Mouse (Mus musculus) CH12.LX (cell line): ENCODE data around the gene Ints6. TPM values are rescaled to one million over a fixed set of nuclear protein-coding genes. Genes with fewer than 3 reads are reported as not detected.

ENCODE experiments used
- DNase-seq: peaks from one replicate; pipeline ENCODE4 v3.0.0-alpha.2; 2013; ENCODE audit errors: extremely low read depth
- H3K27ac ChIP-seq: 2 replicates; pipeline ENCODE4 v1.5.1; 2012; ENCODE audit warnings: low read depth, mild to moderate bottlenecking, control low read depth, moderate library complexity; ENCODE audit not compliant: insufficient read depth
- H3K27me3 ChIP-seq: replicated peaks from 2 replicates; pipeline ENCODE3; 2012; ENCODE audit warnings: inconsistent platforms
- H3K36me3 ChIP-seq, 2 experiments: replicated peaks in 1 of 2; 2 replicates each; pipeline versions ENCODE3 to v1.6.1; 2012; ENCODE audit warnings: inconsistent platforms in 1 of 2, low read length in 1 of 2, mild to moderate bottlenecking in 1 of 2, mixed read lengths in 1 of 2, moderate library complexity in 1 of 2; ENCODE audit not compliant: control insufficient read depth in 1 of 2, insufficient read depth in 1 of 2
- H3K4me1 ChIP-seq, 2 experiments: 2 replicates each; pipeline ENCODE4 v1.6.1; 2012; ENCODE audit warnings: inconsistent platforms in 1 of 2, moderate library complexity in 1 of 2; ENCODE audit not compliant: insufficient read depth in 2 of 2, control insufficient read depth in 1 of 2
- H3K4me2 ChIP-seq: 2 replicates; pipeline ENCODE4 v1.6.1; 2012; ENCODE audit warnings: low read depth, mild to moderate bottlenecking, control low read depth; ENCODE audit not compliant: poor library complexity, insufficient read depth, severe bottlenecking
- H3K4me3 ChIP-seq, 3 experiments: fragments of 150-350 bp in 1 of 3; sonication (generic) in 1 of 3; replicated peaks in 1 of 3; 2 replicates each; pipeline versions ENCODE3 to v1.5.1; 2011 to 2012; ENCODE audit warnings: low read depth in 2 of 3, low read length in 2 of 3, mild to moderate bottlenecking in 2 of 3, moderate library complexity in 2 of 3, control low read depth in 1 of 3, improper control_type of control experiment in 1 of 3, inconsistent platforms in 1 of 3, mixed read lengths in 1 of 3; ENCODE audit not compliant: poor library complexity in 1 of 3
- H3K79me2 ChIP-seq: replicated peaks from 2 replicates; pipeline ENCODE4 v1.6.1; 2012; ENCODE audit warnings: mild to moderate bottlenecking, moderate library complexity; ENCODE audit not compliant: control insufficient read depth, poor library complexity, insufficient read depth, severe bottlenecking; ENCODE audit errors: extremely low read depth
- H3K9ac ChIP-seq: 2 replicates; pipeline ENCODE4 v1.6.1; 2012; ENCODE audit warnings: low read depth, mild to moderate bottlenecking, control low read depth, moderate library complexity; ENCODE audit not compliant: insufficient read depth
- H3K9me3 ChIP-seq: replicated peaks from 2 replicates; pipeline ENCODE3; 2012; ENCODE audit warnings: low read length, inconsistent platforms, mixed read lengths
- E2F4 ChIP-seq: IDR thresholded peaks from 2 replicates; pipeline ENCODE4 v1.6.1; 2011; ENCODE audit warnings: low read depth, low read length, improper control_type of control experiment; ENCODE audit not compliant: insufficient replicate concordance
- KAT2A ChIP-seq: IDR thresholded peaks from 2 replicates; pipeline ENCODE4 v1.6.1; 2012; ENCODE audit warnings: low read length, improper control_type of control experiment, inconsistent platforms; ENCODE audit not compliant: insufficient replicate concordance
- MEF2A ChIP-seq: IDR thresholded peaks from 2 replicates; pipeline ENCODE4 v1.6.1; 2014; ENCODE audit warnings: low read depth, mild to moderate bottlenecking, inconsistent platforms, low read length, improper control_type of control experiment, borderline replicate concordance
- RAD21 ChIP-seq: IDR thresholded peaks from 2 replicates; pipeline ENCODE4 v1.6.1; 2011; ENCODE audit warnings: low read depth, mild to moderate bottlenecking, low read length, improper control_type of control experiment, moderate library complexity
- TBP ChIP-seq: conservative IDR thresholded peaks from 2 replicates; pipeline ENCODE4 v1.6.1; 2011; ENCODE audit warnings: low read depth, low read length, improper control_type of control experiment
- UBTF ChIP-seq: IDR thresholded peaks from 2 replicates; pipeline ENCODE4 v1.6.1; 2012; ENCODE audit warnings: low read depth, mild to moderate bottlenecking, inconsistent platforms, low read length, improper control_type of control experiment, moderate library complexity
- ZC3H11A ChIP-seq: IDR thresholded peaks from 2 replicates; pipeline ENCODE4 v1.6.1; 2012; ENCODE audit warnings: low read depth, mild to moderate bottlenecking, inconsistent platforms, low read length, improper control_type of control experiment
- ZKSCAN1 ChIP-seq: IDR thresholded peaks from 2 replicates; pipeline ENCODE4 v1.6.1; 2012; ENCODE audit warnings: low read depth, inconsistent platforms, low read length, improper control_type of control experiment, borderline replicate concordance
- dilution Hi-C: fragments of 300-500 bp; cut with MboI; formaldehyde crosslinking; loops from 2 replicates; pipeline ENCODE4 v1.14.3; 2020; ENCODE audit warnings: low sequenced_read_pairs; ENCODE audit not compliant: extremely low pct_unique_long_range_greater_than_20kb, extremely low pct_ligation_motif_present
- in situ Hi-C: fragments of 300-500 bp; cut with MboI; formaldehyde crosslinking; loops from 3 replicates; pipeline ENCODE4 v1.14.3; 2019; ENCODE audit warnings: low sequenced_read_pairs, low pct_ligation_motif_present, low pct_unique_long_range_greater_than_20kb, mixed read lengths
- polyA plus RNA-seq: library from polyadenylated mRNA; unstranded; fragments of >175 nt; gene quantifications from 2 replicates; pipeline ENCODE4 v1.2.1, GENCODE M21; 2012; ENCODE audit warnings: low read depth; ENCODE audit not compliant: insufficient read length
- total RNA-seq, 2 experiments: library from RNA; depleted of rRNA; stranded (reverse); fragments of 300-350 nt in 1 of 2; fragments of >200 nt in 1 of 2; gene quantifications; 2 replicates each; pipeline ENCODE4 v1.2.3; 2012 to 2014

Ints6 gene
- total and polyA plus RNA-seq, 3 experiments: 21.5 to 55.7 (median 44.0) TPM

GRCm38 (mm10) chr14:62795719-62796118, 34.8 kb upstream of the Ints6 start:
- Histone ChIP-seq H3K27me3 (no peaks in the 10 kb centered on the region), H3K9ac (no peak overlapping the region), H3K4me3 (no peak overlapping the region), H3K27ac (no peak overlapping the region), H3K79me2 (no peaks in the 10 kb centered on the region), H3K4me2 (0 out of 2 replicates have a peak overlapping the region, but pooled peaks have one; percentile 9), H3K9me3 (no peaks in the 10 kb centered on the region), H3K36me3 (no peaks in the 10 kb centered on the region), H3K4me1 (0 out of 4 replicates have a peak, but pooled peaks cover 0 to 2% of the 10 kb centered on the region in 2 experiments)
- dilution Hi-C loops (no loop called here), in situ Hi-C loops (no loop called here)
- no peak for TF ChIP-seq RAD21
- no peak for TF ChIP-seq UBTF
- TF ChIP-seq ZC3H11A: no peak
- no peak for TF ChIP-seq TBP
- no peak for TF ChIP-seq KAT2A
- DNase-seq: no peak

DNA sequence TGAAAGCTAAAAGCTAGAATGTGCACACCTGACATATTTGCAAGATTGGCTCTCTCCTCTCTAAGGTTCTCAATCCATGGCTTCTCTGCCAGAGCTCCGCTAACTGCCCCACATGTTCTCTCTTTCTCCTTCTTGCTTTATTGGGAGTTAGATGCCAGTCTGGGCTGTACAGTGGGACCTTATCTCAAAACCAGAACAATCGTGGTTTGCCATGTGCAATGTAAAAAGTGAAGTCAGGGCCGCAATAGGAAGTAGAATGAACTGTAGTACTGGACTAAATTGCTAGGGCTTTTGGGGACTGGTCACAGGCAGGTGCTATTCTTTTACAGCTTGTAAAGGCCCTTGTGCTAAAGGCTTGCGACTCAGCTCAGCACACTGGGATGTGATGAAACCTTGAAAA, 28.3 kb upstream of the Ints6 start:
- Histone ChIP-seq H3K36me3 (no peaks in the 10 kb centered on the region), H3K4me2 (no peak overlapping the region)
- DNase-seq: no peak
- dilution Hi-C loops (no loop called here), in situ Hi-C loops (no loop called here)
- TF ChIP-seq ZKSCAN1 (no peak), MEF2A (no peak), TBP (no peak)
- TF ChIP-seq, all 38 proteins: peak for 0
- Histone ChIP-seq H3K79me2 (no peaks in the 10 kb centered on the region), H3K9ac (no peak overlapping the region), H3K4me1 (no peaks in the 10 kb centered on the region; a peak in 1 of 4 replicates), H3K4me3 (no peak overlapping the region), H3K9me3 (no peaks in the 10 kb centered on the region), H3K27me3 (peaks cover 5% of the 10 kb centered on the region), H3K27ac (no peak overlapping the region)

GRCm38 (mm10) chr14:62782981-62783380, 22.0 kb upstream of the Ints6 start:
- Histone ChIP-seq H3K4me2 (no peak overlapping the region), H3K36me3 (no peaks in the 10 kb centered on the region), H3K79me2 (no peaks in the 10 kb centered on the region), H3K9ac (no peak overlapping the region), H3K27ac (no peak overlapping the region), H3K9me3 (no peaks in the 10 kb centered on the region), H3K4me1 (peaks cover 2 to 11% of the 10 kb centered on the region in 2 experiments; a peak in 2 of 4 replicates), H3K27me3 (no peaks in the 10 kb centered on the region), H3K4me3 (no peak overlapping the region)
- DNase-seq: no peak
- in situ Hi-C loops: no loop called here
- dilution Hi-C loops: no loop called here
- TF ChIP-seq E2F4: no peak
